Mouse (Mus musculus): ENCODE measurements around the gene Rpusd1.
A peak's percentile ranks its signal among the peaks of the same experiment; 100 is the strongest.

DNA sequence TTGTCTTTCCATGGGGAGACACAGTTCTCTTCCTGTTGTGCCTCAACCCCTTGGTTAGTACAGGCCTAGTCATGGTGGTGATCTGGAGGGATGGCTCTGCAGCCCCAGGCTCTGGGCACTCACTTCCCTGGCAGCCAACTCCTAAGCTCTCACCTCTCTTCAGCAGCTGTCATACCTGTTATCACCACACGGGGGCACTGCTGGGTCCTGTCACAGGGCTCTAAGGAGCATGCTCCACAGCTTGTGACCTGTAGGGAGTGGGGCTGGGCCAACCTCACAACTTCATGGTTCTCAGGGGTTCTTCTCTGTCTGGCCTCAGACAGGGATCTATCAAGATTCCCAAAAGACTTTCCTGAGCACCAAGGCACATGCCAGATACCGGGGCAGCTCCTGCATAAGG is 4.6 kb downstream of the Rpusd1 start:
- TF ChIP-seq POLR2A (IDR thresholded peaks at IDR 0.05; ENCODE audit: borderline replicate concordance, low read depth, low read length) (no peak), CTCF (IDR thresholded peaks at IDR 0.05; ENCODE audit: low read depth, low read length) (peak; percentile 65)

All from bone marrow macrophage, adult 2 months (primary cell).